Mouse (Mus musculus) kidney, adult 2 months (tissue): ENCODE data around the gene Gm9507. TPM values are rescaled to one million over a fixed set of nuclear protein-coding genes. Genes with fewer than 3 reads are reported as not detected.

Source experiments
- DNase-seq: peaks from one replicate; pipeline ENCODE4 v3.0.0; 2021
- H3K27ac ChIP-seq: fragments of 200-500 bp; 2 replicates; pipeline ENCODE4 v1.5.1; 2012; ENCODE audit warnings: low read depth, low read length, control low read depth, inconsistent platforms; ENCODE audit not compliant: insufficient read depth
- H3K27me3 ChIP-seq: fragments of 200-500 bp; replicated peaks from 2 replicates; pipeline ENCODE4 v1.6.1; 2012; ENCODE audit warnings: mild to moderate bottlenecking, moderate library complexity, low read length, inconsistent platforms; ENCODE audit not compliant: control insufficient read depth, insufficient read depth
- H3K36me3 ChIP-seq: fragments of 200-500 bp; 2 replicates; pipeline ENCODE4 v1.6.1; 2012; ENCODE audit warnings: mild to moderate bottlenecking, moderate library complexity, low read length, inconsistent platforms; ENCODE audit not compliant: control insufficient read depth, insufficient read depth
- H3K4me1 ChIP-seq: fragments of 200-500 bp; 2 replicates; pipeline ENCODE4 v1.6.1; 2011; ENCODE audit warnings: low read length; ENCODE audit not compliant: control insufficient read depth, insufficient read depth
- H3K4me3 ChIP-seq: fragments of 200-500 bp; 2 replicates; pipeline ENCODE4 v1.5.1; 2011; ENCODE audit warnings: mild to moderate bottlenecking, low read depth, low read length, control low read depth; ENCODE audit not compliant: insufficient read depth
- CTCF ChIP-seq: fragments of 200-500 bp; conservative IDR thresholded peaks from 2 replicates; pipeline ENCODE4 v1.5.1; 2011; ENCODE audit warnings: low read depth, mild to moderate bottlenecking, control low read depth, low read length, moderate library complexity, mixed read lengths; ENCODE audit not compliant: insufficient read depth, insufficient read length
- POLR2A ChIP-seq: fragments of 200-500 bp; IDR thresholded peaks from one replicate; pipeline ENCODE4 v1.6.1; 2011; ENCODE audit warnings: low read depth, low read length, control low read depth
- WGBS: fragments of 180-500 bp; shearing (Covaris S2); methylation state at CpG from one replicate; pipeline ENCODE4 v1.1.7; 2018; 5-methylcytosine and 5-hydroxymethylcytosine counted together
- polyA plus RNA-seq: library from polyadenylated mRNA; depleted of rRNA; stranded (reverse); fragments of >200 nt; gene quantifications from 2 replicates; pipeline ENCODE4 v1.2.3, GENCODE M21; 2012; rRNA removed

Gm9507 gene
- polyA plus RNA-seq = not detected in 2 replicates

DNA sequence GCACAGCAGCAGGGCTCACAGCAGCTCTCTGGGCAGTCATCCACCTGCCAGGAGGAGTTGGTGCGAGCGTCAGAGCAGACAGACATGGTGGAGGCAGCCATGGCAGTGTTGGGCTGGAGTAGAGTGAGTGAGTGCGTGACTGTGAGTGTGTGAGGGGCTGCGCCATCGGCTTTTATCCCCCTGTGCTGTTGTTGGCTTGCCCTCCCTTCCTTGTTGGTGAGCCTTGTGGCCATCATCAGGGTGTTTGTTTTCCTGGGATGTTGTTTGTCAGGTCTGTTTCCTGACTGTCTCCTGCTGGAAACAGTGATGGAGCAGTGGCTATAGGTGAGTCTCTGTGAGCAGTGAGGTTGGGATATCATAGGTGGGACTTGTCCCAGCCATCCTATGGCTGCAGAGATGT lies at the start of gene Gm9507:
Gene Gm9507 (minus strand): TSS at position 101 of the 400 bp plus-strand sequence.
- Histone ChIP-seq H3K36me3 (no peaks in the 10 kb centered on the region), H3K27ac (no peak within 1 kb of the TSS), H3K27me3 (no peaks in the 10 kb centered on the region), H3K4me3 (no peak within 1 kb of the TSS), H3K4me1 (no peaks in the 10 kb centered on the region)
- 70% methylated on average over 5 of the region's 5 CpGs for WGBS
- DNase-seq = no peak
- TF ChIP-seq POLR2A = no peak
- no peak for TF ChIP-seq CTCF

DNA sequence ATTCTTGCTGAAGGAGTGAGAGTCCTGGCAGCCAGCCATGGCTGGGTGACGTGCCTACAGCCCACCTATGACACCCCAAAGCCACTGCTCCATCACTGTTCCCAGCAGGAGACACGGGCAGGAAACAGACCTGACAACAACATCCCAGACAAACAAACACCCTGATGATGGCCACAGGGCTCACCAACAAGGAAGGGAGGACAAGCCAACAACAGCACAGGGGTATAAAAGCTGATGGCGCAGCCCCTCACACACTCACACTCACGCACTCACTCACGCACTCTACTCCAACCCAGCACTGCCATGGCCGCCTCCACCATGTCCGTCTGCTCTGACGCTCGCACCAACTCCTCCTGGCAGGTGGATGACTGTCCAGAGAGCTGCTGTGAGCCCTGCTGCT lies 40.9 kb upstream of the Gm9507 start, which contains the start of gene Gm10318:
Gene Gm10318 (plus strand): TSS at position 301 of the 400 bp plus-strand sequence.
- no peak within 1 kb of the TSS for H3K27ac ChIP-seq
- no peak within 1 kb of the TSS for H3K4me3 ChIP-seq
- TF ChIP-seq CTCF (no peak), POLR2A (no peak)
- H3K4me1 ChIP-seq = no peaks in the 10 kb centered on the region
- DNase-seq = no peak
- H3K36me3 ChIP-seq = no peaks in the 10 kb centered on the region
- no peaks in the 10 kb centered on the region for H3K27me3 ChIP-seq
- 69% methylated on average over 9 of the region's 9 CpGs for WGBS

DNA sequence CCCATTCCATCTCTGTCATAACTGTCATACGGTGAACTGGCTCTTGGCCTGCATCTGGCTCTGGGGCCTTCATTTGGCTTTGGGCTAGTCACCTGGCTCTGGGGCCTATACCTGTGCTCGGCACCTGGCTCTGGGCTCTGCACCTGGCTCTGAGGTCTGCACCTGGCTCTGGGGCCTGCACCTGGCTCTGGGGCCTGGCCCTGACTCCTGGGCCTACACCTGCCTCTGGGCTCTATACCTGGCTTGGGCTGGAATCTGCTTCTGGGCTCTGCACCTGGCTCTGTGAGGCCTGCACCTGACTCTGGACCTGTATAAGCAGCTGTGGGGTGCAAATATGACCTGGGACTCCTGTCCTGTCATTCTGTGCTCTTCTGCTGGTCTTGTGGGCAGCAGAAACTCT lies 35.9 kb upstream of the Gm9507 start:
- Histone ChIP-seq H3K4me3 (no peak overlapping the region), H3K27ac (no peak overlapping the region), H3K27me3 (no peaks in the 10 kb centered on the region), H3K36me3 (no peaks in the 10 kb centered on the region), H3K4me1 (no peaks in the 10 kb centered on the region)
- no peak for DNase-seq
- WGBS = 91% methylated on average over 2 of the region's 2 CpGs
- TF ChIP-seq CTCF (no peak), POLR2A (no peak)

DNA sequence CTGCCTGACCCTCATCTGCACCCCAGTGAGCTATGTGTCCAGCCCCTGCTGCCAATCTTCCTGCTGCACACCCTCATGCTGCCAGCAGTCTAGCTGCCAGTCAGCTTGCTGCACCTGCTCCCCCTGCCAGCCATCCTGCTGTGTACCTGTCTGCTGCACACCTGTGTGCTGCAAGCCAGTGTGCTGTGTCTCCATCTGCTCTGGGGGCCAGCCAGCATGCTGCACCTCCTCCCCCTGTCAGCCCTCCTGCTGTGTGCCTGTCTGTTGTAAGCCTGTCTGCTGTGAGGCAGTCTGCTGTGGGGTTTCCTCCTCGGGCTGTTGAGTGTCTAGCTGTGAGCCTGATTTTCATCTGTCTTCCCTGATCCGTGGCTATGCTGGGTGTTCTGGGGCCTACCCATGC lies 35.3 kb upstream of the Gm9507 start:
- no peaks in the 10 kb centered on the region for H3K36me3 ChIP-seq
- no peak for TF ChIP-seq POLR2A
- no peak for TF ChIP-seq CTCF

DNA sequence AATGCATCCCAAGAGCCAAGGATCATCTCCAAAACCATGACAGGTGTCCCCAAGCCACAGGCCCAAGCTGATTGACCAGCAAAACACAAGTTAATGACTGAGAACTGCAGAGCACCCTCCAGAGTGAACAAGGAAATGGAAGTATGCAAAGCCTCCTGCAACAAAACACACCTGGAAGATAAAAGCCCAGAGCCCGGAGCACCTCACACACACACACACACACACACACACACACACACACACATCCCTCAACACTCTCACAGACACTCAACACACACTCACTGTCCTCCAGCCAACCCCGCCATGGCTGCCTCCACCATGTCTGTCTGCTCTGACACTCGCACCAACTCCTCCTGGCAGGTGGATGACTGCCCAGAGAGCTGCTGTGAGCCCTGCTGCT lies 34.9 kb upstream of the Gm9507 start, which contains the start of gene Gm36176:
Gene Gm36176 (plus strand): TSS at position 301 of the 400 bp plus-strand sequence.
- WGBS = 80% methylated on average over 3 of the region's 3 CpGs
- TF ChIP-seq POLR2A = no peak
- TF ChIP-seq CTCF = no peak

More for the DNA sequence above, 35.3 kb upstream of the Gm9507 start:
- Histone ChIP-seq H3K27me3 (no peaks in the 10 kb centered on the region), H3K4me3 (no peak overlapping the region), H3K4me1 (no peaks in the 10 kb centered on the region), H3K27ac (no peak overlapping the region)
- WGBS = 37% methylated on average over 2 of the region's 2 CpGs
- no peak for DNase-seq

DNA sequence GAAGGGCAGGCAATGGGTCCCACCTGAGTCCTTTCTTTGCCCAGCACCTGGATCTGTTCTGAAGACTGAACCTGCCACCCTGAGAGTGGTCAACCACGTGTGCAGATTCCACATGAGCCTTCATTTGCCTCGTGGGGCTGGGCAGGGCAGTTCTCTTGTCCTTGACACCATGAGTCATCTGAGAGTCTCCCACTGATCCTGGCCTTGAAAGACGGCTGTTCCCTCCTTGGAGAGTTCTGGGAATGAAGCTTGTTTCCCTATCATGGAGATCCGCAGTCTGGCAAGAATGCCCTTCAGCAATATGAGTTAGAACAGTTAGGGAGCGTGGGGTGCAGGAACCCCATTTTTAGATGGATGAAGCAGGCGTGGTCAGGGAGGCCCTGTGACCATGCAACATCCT lies 27.4 kb upstream of the Gm9507 start:
- Histone ChIP-seq H3K27ac (no peak overlapping the region), H3K4me1 (no peaks in the 10 kb centered on the region), H3K4me3 (no peak overlapping the region), H3K36me3 (no peaks in the 10 kb centered on the region), H3K27me3 (no peaks in the 10 kb centered on the region)
- TF ChIP-seq POLR2A (no peak), CTCF (no peak)
- WGBS = 73% methylated on average over 6 of the region's 6 CpGs
- DNase-seq = no peak

More for the DNA sequence above, 34.9 kb upstream of the Gm9507 start, which contains the start of gene Gm36176:
- Histone ChIP-seq H3K36me3 (no peaks in the 10 kb centered on the region), H3K4me3 (no peak within 1 kb of the TSS), H3K4me1 (no peaks in the 10 kb centered on the region), H3K27me3 (no peaks in the 10 kb centered on the region), H3K27ac (no peak within 1 kb of the TSS)
- no peak for DNase-seq

DNA sequence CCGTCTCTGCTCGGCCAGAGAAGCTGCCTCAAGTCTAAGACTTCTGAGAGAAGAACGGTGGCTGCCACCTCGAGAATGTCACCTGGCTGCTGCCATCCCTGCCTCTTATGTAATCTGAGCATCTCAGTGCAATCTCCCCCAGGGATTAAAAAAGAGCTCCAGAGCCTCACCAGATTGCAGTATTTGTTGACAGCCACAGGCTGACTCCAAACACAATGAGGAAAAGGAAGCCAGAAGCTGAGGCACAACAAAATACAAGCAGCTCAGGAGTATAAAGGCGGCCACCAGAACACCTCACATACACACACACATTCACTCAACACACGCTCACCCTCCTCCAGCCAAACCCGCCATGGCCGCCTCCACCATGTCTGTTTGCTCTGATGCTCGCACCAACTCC lies 24.0 kb upstream of the Gm9507 start, which contains the start of gene Krtap10-10:
Gene Krtap10-10 (plus strand): TSS at position 301 of the 400 bp plus-strand sequence.
- H3K4me1 ChIP-seq = no peaks in the 10 kb centered on the region
- TF ChIP-seq CTCF = no peak
- TF ChIP-seq POLR2A = no peak
- no peaks in the 10 kb centered on the region for H3K36me3 ChIP-seq
- no peak for DNase-seq
- H3K27me3 ChIP-seq = no peaks in the 10 kb centered on the region
- no peak within 1 kb of the TSS for H3K27ac ChIP-seq
- 59% methylated on average over 9 of the region's 9 CpGs for WGBS
- no peak within 1 kb of the TSS for H3K4me3 ChIP-seq
